Mouse (Mus musculus): ENCODE data around the gene Ubxn4. TPM values are rescaled to one million over a fixed set of nuclear protein-coding genes. Genes with fewer than 3 reads are reported as not detected.
A peak's percentile ranks its signal among the peaks of the same experiment; 100 is the strongest.

Ubxn4 gene
- total and polyA plus RNA-seq, 2 experiments from 2014 or later, result 64.4 to 78.1 TPM

DNA sequence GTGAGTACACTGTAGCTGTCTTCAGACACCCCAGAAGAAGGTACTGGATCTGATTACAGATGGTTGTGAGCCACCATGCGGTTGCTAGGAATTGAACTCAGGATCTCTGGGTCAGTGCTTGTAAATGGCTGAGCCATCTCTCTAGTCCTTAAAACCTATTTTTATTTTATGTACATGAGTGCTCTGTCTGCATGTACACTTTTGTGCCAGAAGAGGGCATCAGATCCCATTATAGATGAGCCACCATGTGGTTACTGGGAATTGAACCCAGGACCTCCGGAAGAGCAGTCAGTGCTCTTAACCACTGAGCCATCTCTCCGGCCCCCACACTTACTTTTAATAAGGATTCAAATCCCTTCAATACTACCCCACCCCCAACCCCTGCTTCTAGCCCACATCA, 39.2 kb downstream of the Ubxn4 start:
- Histone ChIP-seq H3K36me3 (ENCODE audit: insufficient read depth) (peaks cover 22% of the 10 kb centered on the region), H3K4me3 (ENCODE audit: low read depth, low read length) (no peak overlapping the region), H3K4me2 (ENCODE audit: low read depth) (no peak overlapping the region), H3K27ac (ENCODE audit: low read depth, low read length) (no peak overlapping the region), H3K27me3 (ENCODE audit: insufficient read depth, low read length) (no peaks in the 10 kb centered on the region), H3K9ac (no peak overlapping the region), H3K9me3 (ENCODE audit: low read length) (no peaks in the 10 kb centered on the region), H3K4me1 (ENCODE audit: insufficient read depth) (no peaks in the 10 kb centered on the region)
- WGBS, result 95% methylated on average over 3 of the region's 3 CpGs
- 0 out of 2 replicates have a peak, but pooled peaks have one; percentile 16 for TF ChIP-seq CTCF (IDR thresholded peaks at IDR 0.05; ENCODE audit: low read depth)
- DNase-seq, result no peak
- no peak for ATAC-seq

DNA sequence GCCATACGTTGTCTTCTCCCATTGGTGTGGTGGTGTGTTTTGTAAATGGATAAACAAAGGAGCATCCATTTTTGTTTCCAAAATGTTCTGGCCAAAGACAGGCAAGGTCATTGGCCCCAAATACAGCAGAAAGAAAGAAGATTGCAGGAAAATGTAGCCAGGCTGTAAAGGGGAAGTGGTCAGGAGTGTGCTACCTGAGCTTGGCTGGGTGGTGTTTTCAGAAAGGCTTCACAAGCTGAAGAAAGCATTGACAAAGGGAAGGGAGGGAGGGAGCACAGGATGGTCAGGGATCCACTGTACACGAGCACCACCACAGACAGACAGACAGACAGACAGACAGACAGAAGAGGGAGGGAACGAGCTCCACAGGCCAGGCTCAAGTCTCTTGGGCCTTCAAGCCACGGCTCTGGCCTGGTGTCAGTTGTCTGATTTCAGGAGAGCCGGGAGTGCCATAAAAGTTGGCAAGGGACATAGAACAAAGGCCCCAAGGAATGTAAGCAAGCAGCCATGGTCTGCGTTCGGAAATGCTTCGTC, 40.5 kb downstream of the Ubxn4 start:
- DNase-seq, result no peak
- ATAC-seq, result no peak
- Histone ChIP-seq H3K27me3 (ENCODE audit: insufficient read depth, low read length) (no peaks in the 10 kb centered on the region), H3K9ac (no peak overlapping the region), H3K27ac (ENCODE audit: low read depth, low read length) (no peak overlapping the region), H3K4me2 (ENCODE audit: low read depth) (no peak overlapping the region), H3K36me3 (ENCODE audit: insufficient read depth) (peaks cover 13% of the 10 kb centered on the region), H3K9me3 (ENCODE audit: low read length) (no peaks in the 10 kb centered on the region), H3K4me3 (ENCODE audit: low read depth, low read length) (no peak overlapping the region), H3K4me1 (ENCODE audit: insufficient read depth) (no peaks in the 10 kb centered on the region)
- 90% methylated on average over 8 of the region's 8 CpGs for WGBS
- TF ChIP-seq CTCF (IDR thresholded peaks at IDR 0.05; ENCODE audit: low read depth), result no peak

DNA sequence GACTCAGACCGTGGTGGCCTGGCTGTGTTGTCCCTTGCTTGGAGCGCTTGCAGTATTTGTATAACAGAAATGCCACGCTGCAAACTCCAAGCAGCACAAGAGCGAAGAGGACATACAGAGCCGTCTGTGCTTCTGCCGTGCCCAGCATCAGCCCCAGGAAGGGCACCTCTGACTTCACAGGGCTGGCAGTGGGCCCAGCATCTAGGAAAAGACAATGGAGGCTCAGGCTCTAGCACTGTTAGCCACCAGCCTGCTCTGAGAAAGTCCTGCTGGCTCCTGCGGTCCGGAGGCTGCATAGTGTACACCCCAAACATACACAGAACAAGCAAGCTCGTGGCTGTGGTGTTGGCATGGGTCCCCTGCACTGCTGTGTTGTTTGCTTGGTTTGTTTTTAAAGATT, 41.4 kb downstream of the Ubxn4 start:
- H3K4me3 ChIP-seq (ENCODE audit: low read depth, low read length), result no peak overlapping the region
- no peak overlapping the region for H3K4me2 ChIP-seq (ENCODE audit: low read depth)
- no peak for ATAC-seq
- no peaks in the 10 kb centered on the region for H3K27me3 ChIP-seq (ENCODE audit: insufficient read depth, low read length)
- 64% methylated on average over 9 of the region's 9 CpGs for WGBS
- peaks cover 5% of the 10 kb centered on the region; the same call in 1 of the 2 replicates for H3K36me3 ChIP-seq (ENCODE audit: insufficient read depth)
- no peak overlapping the region for H3K9ac ChIP-seq
- no peak for TF ChIP-seq CTCF (IDR thresholded peaks at IDR 0.05; ENCODE audit: low read depth)
- H3K9me3 ChIP-seq (ENCODE audit: low read length), result no peaks in the 10 kb centered on the region
- no peak for DNase-seq
- no peaks in the 10 kb centered on the region for H3K4me1 ChIP-seq (ENCODE audit: insufficient read depth)
- no peak overlapping the region for H3K27ac ChIP-seq (ENCODE audit: low read depth, low read length)

DNA sequence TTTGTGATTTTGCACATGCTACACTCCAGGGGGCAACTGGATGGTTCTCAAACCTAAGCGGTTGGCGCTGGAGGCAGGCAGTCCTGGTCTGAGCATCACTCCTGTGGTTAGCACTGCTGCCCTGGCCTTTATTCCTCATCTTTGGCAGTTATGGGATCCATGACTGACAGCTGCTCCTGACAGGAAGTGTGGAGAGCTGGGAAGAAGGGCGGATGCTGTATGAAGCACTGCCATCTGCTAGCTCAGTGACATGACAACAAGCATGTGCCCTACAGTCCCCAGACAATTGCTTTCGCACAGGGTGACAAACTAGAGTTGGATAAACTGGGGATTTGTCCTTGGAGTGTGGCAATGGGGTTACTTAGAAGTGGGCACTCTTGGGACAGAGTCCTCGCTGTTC, 46.5 kb downstream of the Ubxn4 start:
- no peak overlapping the region for H3K9ac ChIP-seq
- 78% methylated on average over 5 of the region's 5 CpGs for WGBS
- no peak overlapping the region for H3K4me3 ChIP-seq (ENCODE audit: low read depth, low read length)
- no peak overlapping the region for H3K27ac ChIP-seq (ENCODE audit: low read depth, low read length)
- ATAC-seq, result peak; percentile 74; the same call in 1 of the 2 replicates
- no peaks in the 10 kb centered on the region for H3K36me3 ChIP-seq (ENCODE audit: insufficient read depth)
- no peaks in the 10 kb centered on the region for H3K9me3 ChIP-seq (ENCODE audit: low read length)
- H3K4me1 ChIP-seq (ENCODE audit: insufficient read depth), result no peaks in the 10 kb centered on the region
- DNase-seq, result no peak
- no peaks in the 10 kb centered on the region for H3K27me3 ChIP-seq (ENCODE audit: insufficient read depth, low read length)
- TF ChIP-seq CTCF (IDR thresholded peaks at IDR 0.05; ENCODE audit: low read depth), result no peak
- no peak overlapping the region for H3K4me2 ChIP-seq (ENCODE audit: low read depth)

DNA sequence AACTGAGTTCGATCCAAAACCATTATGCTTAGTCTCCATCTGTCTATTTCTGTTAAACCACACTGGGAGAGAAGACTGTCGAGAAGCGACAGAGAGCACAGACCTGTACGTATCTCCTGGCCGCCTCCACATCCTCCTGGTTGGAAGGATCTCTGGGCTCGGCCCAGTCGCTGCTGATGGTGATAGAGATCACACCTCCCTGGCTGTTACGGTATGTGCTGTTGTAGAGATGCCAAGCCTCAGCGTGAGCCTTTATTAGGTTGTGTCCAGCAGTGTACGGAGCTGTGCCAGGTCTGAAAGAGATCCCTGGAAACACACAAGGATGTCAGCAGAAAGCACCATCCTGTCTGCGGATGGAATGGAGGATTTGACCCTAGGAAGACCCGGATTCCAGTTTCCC, 49.8 kb downstream of the Ubxn4 start:
- Histone ChIP-seq H3K9me3 (ENCODE audit: low read length) (no peaks in the 10 kb centered on the region), H3K4me1 (ENCODE audit: insufficient read depth) (no peaks in the 10 kb centered on the region), H3K27ac (ENCODE audit: low read depth, low read length) (no peak overlapping the region), H3K4me2 (ENCODE audit: low read depth) (no peak overlapping the region), H3K36me3 (ENCODE audit: insufficient read depth) (no peaks in the 10 kb centered on the region), H3K9ac (no peak overlapping the region), H3K27me3 (ENCODE audit: insufficient read depth, low read length) (no peaks in the 10 kb centered on the region), H3K4me3 (ENCODE audit: low read depth, low read length) (no peak overlapping the region)
- 68% methylated on average over 12 of the region's 12 CpGs for WGBS
- TF ChIP-seq CTCF (IDR thresholded peaks at IDR 0.05; ENCODE audit: low read depth), result no peak
- DNase-seq, result no peak
- no peak for ATAC-seq

DNA sequence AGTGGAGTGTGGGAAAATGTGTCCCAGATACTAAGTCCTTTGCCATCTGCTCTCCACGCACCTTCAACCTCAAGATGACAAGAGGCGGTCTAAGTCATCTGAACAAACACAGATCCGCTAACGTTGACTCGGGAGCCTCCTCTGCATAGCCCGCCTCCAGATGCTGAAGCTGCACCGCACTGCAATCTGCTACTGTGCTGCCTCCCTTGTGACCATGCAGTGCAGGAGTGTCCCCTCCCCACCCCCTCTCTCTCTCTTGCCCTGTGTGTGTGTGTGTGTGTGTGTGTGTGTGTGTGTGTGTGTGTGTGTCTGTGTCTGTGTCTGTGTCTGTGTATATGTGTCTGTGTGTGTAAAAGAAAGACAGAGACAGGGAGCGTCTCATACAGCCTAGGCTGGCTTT, 51.5 kb downstream of the Ubxn4 start:
- ATAC-seq, result no peak
- H3K27ac ChIP-seq (ENCODE audit: low read depth, low read length), result no peak overlapping the region

DNA sequence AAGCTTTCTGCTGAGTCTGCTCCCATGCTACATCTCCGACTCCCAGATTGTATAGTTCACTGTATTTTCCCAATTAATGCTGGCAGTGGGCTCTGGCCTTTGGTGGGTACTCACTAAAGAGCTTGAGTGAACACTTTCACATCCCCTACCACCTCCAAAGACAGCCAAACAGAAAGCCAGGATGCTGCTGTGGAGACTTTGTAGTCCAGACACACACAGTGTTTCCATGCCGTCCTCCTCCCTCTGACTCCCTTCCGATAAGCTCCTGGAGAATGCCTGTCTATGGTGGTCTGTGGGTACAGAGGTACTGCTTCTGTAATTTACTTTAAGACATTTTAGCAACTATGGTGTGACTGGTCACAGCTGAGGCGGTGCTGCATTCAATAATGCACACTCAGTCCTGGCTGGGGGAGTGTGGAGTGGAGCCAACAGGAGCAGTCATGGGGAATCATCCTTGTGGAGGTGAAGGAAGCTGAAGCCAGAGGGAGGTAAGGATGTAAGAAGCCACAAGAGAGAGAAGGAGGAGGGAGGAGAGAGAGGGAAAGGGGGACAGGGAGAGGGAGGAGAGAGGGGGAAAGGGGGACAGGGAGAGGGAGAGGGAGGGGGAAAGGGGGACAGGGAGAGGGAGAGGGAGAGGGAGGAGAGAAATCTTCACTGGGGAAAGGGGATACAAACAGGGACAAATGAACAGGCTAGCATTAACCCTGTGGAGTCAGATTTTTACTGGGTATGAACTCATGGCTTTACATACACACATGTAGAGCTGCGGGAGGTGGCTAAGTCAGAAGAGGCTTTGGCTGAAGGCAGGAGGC, 52.2 kb downstream of the Ubxn4 start:
- H3K9me3 ChIP-seq (ENCODE audit: low read length), result no peaks in the 10 kb centered on the region
- H3K36me3 ChIP-seq (ENCODE audit: insufficient read depth), result no peaks in the 10 kb centered on the region
- H3K4me2 ChIP-seq (ENCODE audit: low read depth), result no peak overlapping the region
- no peak for TF ChIP-seq CTCF (IDR thresholded peaks at IDR 0.05; ENCODE audit: low read depth)
- no peak overlapping the region for H3K4me3 ChIP-seq (ENCODE audit: low read depth, low read length)
- ATAC-seq (peak; percentile 50), DNase-seq (no peak)
- H3K27me3 ChIP-seq (ENCODE audit: insufficient read depth, low read length), result no peaks in the 10 kb centered on the region
- no peaks in the 10 kb centered on the region for H3K4me1 ChIP-seq (ENCODE audit: insufficient read depth)
- H3K9ac ChIP-seq, result no peak overlapping the region
- H3K27ac ChIP-seq (ENCODE audit: low read depth, low read length), result no peak overlapping the region
- WGBS, result 55% methylated on average over 5 of the region's 5 CpGs

More for the DNA sequence above, 51.5 kb downstream of the Ubxn4 start:
- no peaks in the 10 kb centered on the region for H3K4me1 ChIP-seq (ENCODE audit: insufficient read depth)
- H3K4me3 ChIP-seq (ENCODE audit: low read depth, low read length), result no peak overlapping the region
- no peaks in the 10 kb centered on the region for H3K9me3 ChIP-seq (ENCODE audit: low read length)
- DNase-seq, result no peak
- no peak overlapping the region for H3K4me2 ChIP-seq (ENCODE audit: low read depth)
- H3K36me3 ChIP-seq (ENCODE audit: insufficient read depth), result no peaks in the 10 kb centered on the region
- TF ChIP-seq CTCF (IDR thresholded peaks at IDR 0.05; ENCODE audit: low read depth), result no peak
- 80% methylated on average over 8 of the region's 8 CpGs for WGBS
- no peak overlapping the region for H3K9ac ChIP-seq
- no peaks in the 10 kb centered on the region for H3K27me3 ChIP-seq (ENCODE audit: insufficient read depth, low read length)
